Mouse (Mus musculus) cortical plate, adult 2 months (tissue): ENCODE measurements around the gene Mad1l1.

Experiments
- CTCF ChIP-seq: fragments of 200-500 bp; IDR thresholded peaks from 2 replicates; pipeline ENCODE4 v1.5.1; 2011; ENCODE audit warnings: mild to moderate bottlenecking, control low read depth, low read length; ENCODE audit not compliant: insufficient read depth; ENCODE audit errors: extremely low read depth
- POLR2A ChIP-seq: fragments of 200-500 bp; IDR thresholded peaks from 2 replicates; pipeline ENCODE4 v1.6.1; 2011; ENCODE audit warnings: mild to moderate bottlenecking, low read length, control low read depth; ENCODE audit not compliant: insufficient read depth; ENCODE audit errors: extremely low read depth

GRCm38 (mm10) chr5:140123640-140124366 is 197.5 kb downstream of the Mad1l1 start:
- no peak for TF ChIP-seq POLR2A
- TF ChIP-seq CTCF = no peak
